18 mouse cellular contexts compared by ENCODE assay signal in genomic region chr17:40190192-40190591, GRCm38 (mm10). TPM values are rescaled to one million over a fixed set of nuclear protein-coding genes. Genes with fewer than 3 reads are reported as not detected.
"Had no signal": no experiment of that assay in that cellular context is flagged by ENCODE, and none has a peak within 500 bp of the region (broad histone marks: within the 10 kb centered on the region; RNA-seq: fewer than 3 reads in every experiment).

No protein-coding gene starts in this region.

RNA-seq across cellular contexts. Expression of gene Pgk2, which starts 18.2 kb away (rescaled TPM):
- total RNA-seq: megakaryocyte, adult 5-6 weeks; megakaryocyte-erythroid progenitor cell, adult 5-6 weeks; neutrophil, adult 5-6 weeks had no signal
- polyA plus RNA-seq: liver, embryonic 14.5 days; liver, embryonic 16.5 days; lung, embryonic 14.5 days; lung, embryonic 16.5 days; midbrain, embryonic 10.5 days; midbrain, embryonic 13.5 days; midbrain, embryonic 16.5 days; myocyte; neural tube, embryonic 12.5 days; neural tube, embryonic 14.5 days; spleen, adult 2 months; stomach, embryonic 15.5 days; stomach, postnatal 0 days; thymus, adult 2 months had no signal

RNA-seq across cellular contexts. Expression of gene Crisp3, which starts 51.9 kb away (rescaled TPM):
- total RNA-seq: megakaryocyte, adult 5-6 weeks; megakaryocyte-erythroid progenitor cell, adult 5-6 weeks had no signal
- polyA plus RNA-seq: liver, embryonic 14.5 days; liver, embryonic 16.5 days; lung, embryonic 14.5 days; lung, embryonic 16.5 days; midbrain, embryonic 10.5 days; midbrain, embryonic 13.5 days; midbrain, embryonic 16.5 days; myocyte; neural tube, embryonic 12.5 days; neural tube, embryonic 14.5 days; stomach, embryonic 15.5 days; stomach, postnatal 0 days; testis, adult 2 months; thymus, adult 2 months had no signal
